Mouse (Mus musculus): ENCODE data around the gene Kif24.

DNA sequence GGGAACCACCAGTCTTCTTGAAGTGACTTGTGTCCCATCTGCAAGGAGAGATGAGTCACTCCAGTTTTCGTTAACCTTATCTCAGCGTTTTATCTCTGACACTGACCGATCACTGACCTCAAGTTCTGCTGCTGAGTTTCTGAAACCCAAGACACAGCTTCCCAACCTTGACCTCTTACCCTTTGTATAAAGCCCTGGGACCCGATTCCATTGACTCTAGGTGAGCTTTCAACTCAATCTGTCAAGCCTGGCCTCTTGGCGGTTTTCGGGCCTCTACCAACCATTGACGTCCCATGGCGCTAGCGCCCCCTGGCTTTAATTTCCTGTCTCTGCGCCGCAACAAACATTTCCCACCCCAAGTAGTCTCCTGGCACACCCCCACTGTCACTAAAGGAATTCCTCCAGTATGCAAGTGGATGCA lies 40.5 kb upstream of the Kif24 start:
- TF ChIP-seq CTCF (IDR thresholded peaks at IDR 0.05; ENCODE audit: low read depth, low read length) (0 out of 2 replicates have a peak, but pooled peaks have one; percentile 21), TAL1 (conservative IDR thresholded peaks at IDR 0.05; ENCODE audit: low read depth, low read length) (no peak), POLR2AphosphoS5 (IDR thresholded peaks at IDR 0.05; ENCODE audit: insufficient replicate concordance, low read depth, low read length) (no peak), GATA1 (IDR thresholded peaks at IDR 0.05; ENCODE audit: borderline replicate concordance, low read length) (no peak)

Data from G1E (cell line).